Mouse (Mus musculus) bone marrow macrophage, adult 2 months (primary cell): ENCODE data around the gene Porcn.

ENCODE experiments used
- CTCF ChIP-seq: IDR thresholded peaks from 2 replicates; pipeline ENCODE4 v1.5.1; 2012; ENCODE audit warnings: low read depth, mild to moderate bottlenecking, low read length, moderate library complexity
- POLR2A ChIP-seq: IDR thresholded peaks from 2 replicates; pipeline ENCODE4 v1.6.1; 2012; ENCODE audit warnings: mild to moderate bottlenecking, low read depth, low read length, borderline replicate concordance

DNA sequence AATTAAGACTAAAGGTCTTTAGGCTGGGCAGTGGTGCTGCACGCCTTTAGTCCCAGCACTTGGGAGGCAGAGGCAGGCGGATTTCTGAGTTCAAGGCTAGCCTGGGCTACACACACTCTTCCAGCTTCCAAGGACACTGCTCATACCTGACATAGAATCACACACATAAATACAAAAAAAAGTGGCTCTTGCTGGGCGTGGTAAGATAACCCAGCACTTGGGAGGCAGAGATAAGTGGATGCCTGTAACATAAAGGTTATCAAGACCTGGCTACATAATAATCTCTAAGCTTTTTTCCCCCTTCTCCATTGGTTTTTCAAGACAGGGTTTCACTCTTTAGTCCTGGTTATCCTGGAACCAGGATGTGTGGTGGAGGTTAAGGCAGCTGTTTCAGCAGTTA is 27.3 kb upstream of the Porcn start:
- no peak for TF ChIP-seq POLR2A
- TF ChIP-seq CTCF: no peak
